In genomic region chr14:76766186-76766713, GRCm38 (mm10) we compare ENCODE assay signal across 20 mouse cellular contexts.
DNase-seq lines count a peak whose midpoint lies in the region; ATAC-seq and TF ChIP-seq lines count a peak whose summit lies in the region.
"Had no signal": no experiment of that assay in that cellular context is flagged by ENCODE, and none has a peak within 500 bp of the region (broad histone marks: within the 10 kb centered on the region; RNA-seq: fewer than 3 reads in every experiment).

No protein-coding gene starts in this region.

- H3K9ac ChIP-seq in forebrain, embryonic 12.5 days = no peak overlapping the region
- H3K9ac ChIP-seq: hindbrain, embryonic 15.5 days; intestine, embryonic 15.5 days; limb, embryonic 15.5 days; liver, embryonic 14.5 days; lung, embryonic 14.5 days had no signal

- H3K4me2 ChIP-seq in forebrain, embryonic 12.5 days = no peak overlapping the region
- H3K4me2 ChIP-seq: hindbrain, embryonic 15.5 days; intestine, embryonic 15.5 days; limb, embryonic 15.5 days; lung, embryonic 14.5 days had no signal

- WGBS in forebrain, embryonic 12.5 days = 37% methylated on average over 10 of the region's 10 CpGs

- no peaks in the 10 kb centered on the region for H3K9me3 ChIP-seq in forebrain, embryonic 12.5 days
- H3K9me3 ChIP-seq: hindbrain, embryonic 15.5 days; intestine, embryonic 15.5 days; limb, embryonic 15.5 days had no signal

- peaks cover 27% of the 10 kb centered on the region for H3K4me1 ChIP-seq in forebrain, embryonic 12.5 days

- no peak for DNase-seq in left cerebral cortex, adult 2 months (ENCODE audit: extremely low spot score in 1 of 2, low spot score in 2 of 2)
- no peak for DNase-seq in left cerebral cortex, adult 9 months (ENCODE audit: low spot score in 2 of 2)
- peak; percentile 73 for DNase-seq in brain, embryonic 14.5 days (ENCODE audit: low read depth)
- DNase-seq in mesoderm, embryonic 11.5 days (ENCODE audit: low read depth, low spot score) = peak; percentile 31
- DNase-seq in adrenal gland, adult 2 months = no peak
- no peak for DNase-seq in spleen, adult 18-20 months
- DNase-seq: adrenal gland, postnatal 10 days; cerebellum, adult 8-10 months; gastrocnemius, postnatal 36 days; heart, postnatal 4 days; kidney, adult 8-10 months; kidney, postnatal 10 days; layer of hippocampus, postnatal 36 days had no signal

- 0 out of 2 replicates have a peak, but pooled peaks cover 5% of the 10 kb centered on the region for H3K27me3 ChIP-seq in forebrain, embryonic 12.5 days
- H3K27me3 ChIP-seq: hindbrain, embryonic 15.5 days; intestine, embryonic 15.5 days; limb, embryonic 15.5 days had no signal

- no peaks in the 10 kb centered on the region for H3K36me3 ChIP-seq in forebrain, embryonic 12.5 days (replicated peaks)
- H3K36me3 ChIP-seq: hindbrain, embryonic 15.5 days; intestine, embryonic 15.5 days; limb, embryonic 15.5 days had no signal

- ATAC-seq in forebrain, embryonic 12.5 days (ENCODE audit: low FRiP score) = 0 out of 2 replicates have a peak, but pooled peaks have one; percentile 44
- ATAC-seq: activated CD4-positive, CD25-positive, alpha-beta regulatory T cell, adult 4 months; intestine, embryonic 15.5 days had no signal

- no peak for TF ChIP-seq POLR2A in brain, embryonic 14.5 days (IDR thresholded peaks at IDR 0.05; ENCODE audit: borderline replicate concordance, extremely low read depth, insufficient read depth, insufficient read length, poor library complexity, severe bottlenecking)

- H3K27ac ChIP-seq in left cerebral cortex, adult 2 months = peak overlapping the region; percentile 81
- H3K27ac ChIP-seq in forebrain, embryonic 12.5 days = peak overlapping the region; percentile 46; the same call in 1 of the 2 replicates
- H3K27ac ChIP-seq: hindbrain, embryonic 15.5 days; liver, embryonic 14.5 days had no signal

- intact Hi-C loops in left cerebral cortex, adult 2 months (cut with DNase I) = no loop called here

- TF ChIP-seq CTCF in left cerebral cortex, adult 2 months (IDR thresholded peaks at IDR 0.05) = no peak
- TF ChIP-seq CTCF in brain, embryonic 14.5 days (IDR thresholded peaks at IDR 0.05; ENCODE audit: borderline replicate concordance, extremely low read depth, insufficient read depth, insufficient read length) = no peak

- no peak overlapping the region for H3K4me3 ChIP-seq in left cerebral cortex, adult 2 months
- H3K4me3 ChIP-seq in forebrain, embryonic 12.5 days (replicated peaks) = no peak overlapping the region
- H3K4me3 ChIP-seq: hindbrain, embryonic 15.5 days; intestine, embryonic 15.5 days; limb, embryonic 15.5 days had no signal

Comparison
In these comparisons a context has a peak if more than half of its experiments do, and no peak if none do; other contexts are left out.
1. DNase-seq: peak in brain, embryonic 14.5 days (single experiment) and mesoderm, embryonic 11.5 days (single experiment); none in left cerebral cortex, adult 2 months (0 of 2), left cerebral cortex, adult 9 months (0 of 2), adrenal gland, adult 2 months (single experiment) and spleen, adult 18-20 months (0 of 2).